Mouse (Mus musculus): ENCODE results near the gene Prkce. TPM values are rescaled to one million over a fixed set of nuclear protein-coding genes. Genes with fewer than 3 reads are reported as not detected.

Prkce gene
- 10 to 100 TPM; 33.7 to 45.7 TPM for total RNA-seq (2023)

DNA sequence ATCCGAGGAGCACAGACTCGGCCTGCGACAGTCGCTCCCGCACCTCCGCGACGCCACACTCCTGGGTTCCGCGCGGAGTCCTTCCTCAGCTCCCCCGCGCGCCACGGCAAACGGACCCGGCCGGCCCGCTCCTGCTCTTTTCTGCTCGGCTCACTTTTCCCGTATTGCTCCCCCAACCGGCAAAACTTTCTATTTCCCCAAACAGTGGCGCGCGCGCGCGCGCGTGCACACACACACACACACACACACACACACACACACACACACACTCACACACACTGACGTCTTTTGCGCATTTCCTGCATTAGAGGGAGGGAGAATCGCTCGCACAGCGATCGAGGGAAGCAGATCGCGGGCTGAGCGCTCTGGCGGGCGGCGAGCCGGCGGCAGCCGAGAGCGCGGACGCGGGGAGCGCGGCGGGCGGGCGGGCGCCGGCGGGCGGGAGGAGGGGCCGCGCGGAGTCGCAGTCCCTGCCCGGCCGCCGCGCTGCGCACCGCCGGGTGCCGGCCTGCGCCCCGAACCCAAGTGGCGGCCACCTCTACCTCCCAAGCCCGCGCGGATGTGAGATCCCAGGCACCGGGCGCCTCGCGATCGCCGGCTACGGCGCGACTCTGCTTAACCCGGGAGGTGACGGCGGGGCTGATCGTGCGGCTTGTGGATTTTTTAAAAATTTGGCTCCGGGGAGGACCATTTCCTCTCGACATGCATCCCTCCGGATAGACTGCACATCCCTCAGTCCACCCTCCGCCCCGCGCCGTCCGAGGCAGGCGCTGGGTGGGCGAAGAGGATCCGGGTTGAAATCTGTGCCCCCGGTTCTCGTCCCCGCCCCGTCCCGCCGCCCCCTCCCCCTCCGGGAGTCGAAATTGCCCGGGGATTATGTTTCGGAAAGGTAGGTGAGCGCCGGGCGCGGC, at the start of gene Prkce:
TSS of gene Prkce (plus strand) at position 466 of the 911 bp plus-strand sequence.

DNA sequence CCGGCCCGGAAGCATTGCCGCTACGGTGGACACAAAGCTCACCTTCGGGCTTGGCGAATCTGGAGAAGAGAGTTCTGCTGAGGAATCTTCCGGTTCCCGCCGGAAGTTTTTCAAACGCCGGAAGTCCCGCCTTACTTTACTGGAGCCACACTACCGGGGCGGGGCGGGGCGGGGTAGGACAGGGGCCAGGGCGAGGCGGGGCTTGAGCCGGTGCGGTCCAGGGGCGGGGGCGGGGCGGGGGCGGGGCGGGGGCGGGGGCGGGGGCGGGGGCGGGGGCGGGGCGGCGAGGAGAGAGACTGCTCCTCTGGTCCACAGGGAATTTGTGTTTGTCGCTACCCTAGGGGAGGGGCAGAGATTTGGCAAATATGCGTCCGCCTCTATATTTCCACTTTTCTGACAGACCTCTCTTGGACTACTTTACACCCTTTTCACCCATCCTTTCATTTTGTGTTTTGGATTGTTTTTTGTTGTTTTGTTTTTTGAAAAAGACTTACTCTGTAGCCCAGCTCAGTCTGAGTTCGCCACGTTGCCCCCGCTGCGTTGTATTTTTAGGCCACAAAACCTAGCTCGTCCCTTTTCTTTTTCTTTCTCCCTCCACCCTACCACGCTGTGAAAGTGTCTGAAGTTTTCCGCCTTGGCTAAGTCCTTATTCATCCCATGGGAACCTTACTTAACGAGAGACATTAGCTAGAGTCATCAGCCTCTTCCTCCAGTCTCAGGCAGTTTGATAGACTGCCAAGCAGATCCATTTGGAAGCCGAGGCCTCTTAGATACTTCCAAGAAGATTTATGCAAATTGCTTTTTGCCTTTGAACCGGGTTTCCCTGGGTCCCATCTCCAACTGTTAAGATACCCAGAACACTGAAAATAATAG, 22.3 kb upstream of the Prkce start, which contains the start of gene Srbd1:
TSS of gene Srbd1 (minus strand) at position 97 of the 873 bp plus-strand sequence.

DNA sequence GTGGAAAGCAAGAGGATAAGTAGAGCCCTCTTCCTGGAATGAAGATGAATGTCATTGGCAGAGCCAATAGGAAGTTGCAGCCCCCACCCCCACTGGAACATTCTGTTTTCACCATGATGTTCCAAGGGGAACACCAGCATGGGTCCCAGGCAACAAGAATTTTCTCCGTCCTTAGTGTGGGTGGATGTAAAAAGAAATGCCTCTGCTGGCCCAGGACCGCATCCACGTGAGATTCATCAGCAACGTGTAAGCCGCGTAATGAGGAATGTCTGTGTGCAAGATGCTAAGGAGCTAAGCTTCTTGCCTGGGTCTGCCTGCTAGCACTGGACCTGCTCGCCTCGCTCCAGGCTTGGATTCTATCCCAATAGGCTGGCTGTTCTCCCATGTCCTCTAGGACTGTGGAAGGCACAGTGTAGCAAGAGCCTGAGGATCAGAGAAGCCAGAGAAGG, 337.6 kb downstream of the Prkce start, which contains the start of gene Gm10309:
TSS of gene Gm10309 (minus strand) at position 50 of the 449 bp plus-strand sequence.

Other genes with a start within 250 kb of the Prkce start
- 10 to 100 TPM; 12.2 to 15.2 TPM for gene Srbd1, start 22.6 kb upstream of the Prkce start, total RNA-seq (2023)